Comparison of ENCODE assay signal across 7 mouse cellular contexts in the genomic region with DNA sequence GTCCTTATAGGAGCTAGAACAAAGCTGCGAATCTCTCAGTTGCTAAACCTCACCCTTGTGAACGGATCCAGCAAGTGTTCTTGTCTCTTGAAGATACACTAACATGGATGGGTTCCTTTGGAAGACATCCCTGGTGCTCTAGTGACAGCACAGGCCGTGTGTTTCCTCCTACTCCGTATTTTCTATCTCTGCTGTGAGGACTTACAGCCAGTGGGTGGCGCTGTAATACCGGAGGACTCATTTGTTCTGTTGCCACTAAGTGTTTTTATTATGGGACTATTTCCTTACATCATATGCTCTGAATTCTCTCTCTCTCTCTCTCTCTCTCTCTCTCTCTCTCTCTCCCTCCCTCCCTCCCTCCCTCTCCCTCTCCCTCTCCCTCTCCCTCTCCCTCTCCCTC. TPM values are rescaled to one million over a fixed set of nuclear protein-coding genes. Genes with fewer than 3 reads are reported as not detected.
DNase-seq lines count a peak whose midpoint lies in the region; ATAC-seq lines count a peak whose summit lies in the region.

No protein-coding gene starts in this region.

- H3K27ac ChIP-seq in embryonic facial prominence, embryonic 14.5 days (replicated peaks; ENCODE audit: low read depth, low read length): no peak overlapping the region

- intact Hi-C loops in heart, postnatal 14 days (cut with DNase I): loop anchor here (1.0 to 10.0 kb wide), 4 partner anchors 215 to 961 kb away; partner anchors contain the start of gene Snx7

- WGBS in embryonic facial prominence, embryonic 14.5 days: 24% methylated on average over 6 of the region's 6 CpGs

- no peaks in the 10 kb centered on the region for H3K36me3 ChIP-seq in embryonic facial prominence, embryonic 14.5 days (ENCODE audit: control insufficient read depth, insufficient read depth, low read length)

- 0 out of 2 replicates have a peak overlapping the region, but pooled peaks have one; percentile 37 for H3K9ac ChIP-seq in embryonic facial prominence, embryonic 14.5 days (ENCODE audit: low read depth, low read length)

- no peak for ATAC-seq in embryonic facial prominence, embryonic 14.5 days (ENCODE audit: low read depth)

- H3K4me2 ChIP-seq in embryonic facial prominence, embryonic 14.5 days (ENCODE audit: low read depth, low read length): no peak overlapping the region

- H3K27me3 ChIP-seq in embryonic facial prominence, embryonic 14.5 days (replicated peaks; ENCODE audit: control insufficient read depth, insufficient read depth, low read length): no peaks in the 10 kb centered on the region

- H3K9me3 ChIP-seq in embryonic facial prominence, embryonic 14.5 days (ENCODE audit: control insufficient read depth, low read length): no peaks in the 10 kb centered on the region

- H3K4me1 ChIP-seq in embryonic facial prominence, embryonic 14.5 days (ENCODE audit: control insufficient read depth, insufficient read depth, low read length): no peaks in the 10 kb centered on the region

- H3K4me3 ChIP-seq in embryonic facial prominence, embryonic 14.5 days (ENCODE audit: low read depth, low read length): no peak overlapping the region

- peak; percentile 73 for DNase-seq in MN1 (ENCODE audit: low spot score)
- peak; percentile 80 to 81 for DNase-seq in adrenal gland, postnatal 36 days
- peak; percentile 72 for DNase-seq in embryonic facial prominence, embryonic 14.5 days (ENCODE audit: low spot score)
- peak; percentile 77 to 84 for DNase-seq in heart, postnatal 14 days
- DNase-seq in layer of hippocampus, adult 9-11 months: peak; percentile 71
- DNase-seq in lung, postnatal 4 days: peak; percentile 57 to 77
- DNase-seq in right cerebral cortex, postnatal 25 days: peak; percentile 80

RNA-seq across cellular contexts. Expression of gene Frrs1, which starts 44.9 kb away (rescaled TPM):
- total RNA-seq in adrenal gland, postnatal 36 days (2021): 10 to 100 TPM in 1 of 2 experiments, 1 to 10 TPM in 1; 6.5 to 25.7 TPM
- 10.0 and 13.0 TPM in 2 replicates for polyA plus RNA-seq in embryonic facial prominence, embryonic 14.5 days (2014; fragmentation: Nextera tagmentation; extraction: Ambion mirVana)
- 1 to 10 TPM; 4.8 to 5.2 TPM for total RNA-seq in heart, postnatal 14 days (2021)
